Mouse (Mus musculus) midbrain, embryonic 15.5 days (tissue): ENCODE results near the gene Tbce. TPM values are rescaled to one million over a fixed set of nuclear protein-coding genes. Genes with fewer than 3 reads are reported as not detected.

Source experiments
- ATAC-seq: fragments of 200-750 bp; cut with Nextera tagmentation; replicated peaks from 2 replicates; pipeline ENCODE4 v1.8.0; 2017; ENCODE audit warnings: moderate TSS enrichment
- H3K27ac ChIP-seq: fragments of 300-500 bp; sonication (generic); 2 replicates; pipeline ENCODE4 v1.5.1; 2015; ENCODE audit warnings: mild to moderate bottlenecking, inconsistent platforms
- H3K27me3 ChIP-seq: fragments of 300-500 bp; sonication (generic); replicated peaks from 2 replicates; pipeline ENCODE4 v1.6.1; 2015; ENCODE audit warnings: inconsistent platforms
- H3K36me3 ChIP-seq: fragments of 300-500 bp; sonication (generic); replicated peaks from 2 replicates; pipeline ENCODE4 v1.6.1; 2015; ENCODE audit warnings: inconsistent platforms
- H3K4me1 ChIP-seq: fragments of 300-500 bp; sonication (generic); 2 replicates; pipeline ENCODE4 v1.6.1; 2015; ENCODE audit warnings: inconsistent platforms
- H3K4me2 ChIP-seq: fragments of 300-500 bp; sonication (generic); 2 replicates; pipeline ENCODE4 v1.6.1; 2015; ENCODE audit warnings: inconsistent platforms, mild to moderate bottlenecking, moderate library complexity
- H3K4me3 ChIP-seq: fragments of 300-500 bp; sonication (generic); 2 replicates; pipeline ENCODE4 v1.5.1; 2015; ENCODE audit warnings: mild to moderate bottlenecking, inconsistent platforms
- H3K9ac ChIP-seq: fragments of 300-500 bp; sonication (generic); 2 replicates; pipeline ENCODE4 v1.6.1; 2015; ENCODE audit warnings: mild to moderate bottlenecking, inconsistent platforms
- H3K9me3 ChIP-seq: fragments of 300-500 bp; sonication (generic); 2 replicates; pipeline ENCODE4 v1.6.1; 2016; ENCODE audit warnings: inconsistent platforms
- WGBS: fragments of 180-500 bp; shearing (Covaris S2); methylation state at CpG from one replicate; pipeline ENCODE4 v1.1.7; 2015; ENCODE audit warnings: mixed read lengths; 5-methylcytosine and 5-hydroxymethylcytosine counted together
- polyA plus RNA-seq: library from polyadenylated mRNA; unstranded; fragments of >200 nt; fragmentation: Nextera tagmentation; extraction: Ambion mirVana; gene quantifications from 2 replicates; pipeline ENCODE4 v1.2.1, GENCODE M21; 2015

Gene Tbce
- polyA plus RNA-seq, 1 experiment from 2014 or later = 113 TPM

DNA sequence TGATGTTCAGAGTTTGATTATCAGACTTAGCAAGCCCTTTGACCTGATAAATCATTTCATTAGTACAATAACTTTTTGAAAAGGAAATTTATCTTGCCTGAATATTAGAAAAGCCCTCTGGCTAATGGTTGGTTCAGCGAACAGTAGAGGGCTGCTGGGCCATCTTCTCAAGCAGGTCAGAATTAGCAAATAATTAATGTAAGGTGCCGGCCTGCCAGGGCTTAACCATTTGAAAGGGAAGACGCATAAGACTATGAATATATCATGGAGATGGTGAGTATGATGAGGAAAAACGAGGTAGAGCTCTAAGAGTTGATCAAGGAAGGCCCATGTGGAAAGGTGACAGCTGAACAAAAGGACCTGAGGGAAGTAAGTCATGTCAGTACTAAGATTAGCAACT lies 82.8 kb downstream of the Tbce start:
- Histone ChIP-seq H3K27me3 (no peaks in the 10 kb centered on the region), H3K27ac (no peak overlapping the region), H3K9ac (no peak overlapping the region), H3K4me2 (no peak overlapping the region), H3K9me3 (no peaks in the 10 kb centered on the region), H3K4me1 (peaks cover 16% of the 10 kb centered on the region), H3K4me3 (no peak overlapping the region), H3K36me3 (no peaks in the 10 kb centered on the region)
- ATAC-seq = no peak
- WGBS = 87% methylated on average over 4 of the region's 4 CpGs

DNA sequence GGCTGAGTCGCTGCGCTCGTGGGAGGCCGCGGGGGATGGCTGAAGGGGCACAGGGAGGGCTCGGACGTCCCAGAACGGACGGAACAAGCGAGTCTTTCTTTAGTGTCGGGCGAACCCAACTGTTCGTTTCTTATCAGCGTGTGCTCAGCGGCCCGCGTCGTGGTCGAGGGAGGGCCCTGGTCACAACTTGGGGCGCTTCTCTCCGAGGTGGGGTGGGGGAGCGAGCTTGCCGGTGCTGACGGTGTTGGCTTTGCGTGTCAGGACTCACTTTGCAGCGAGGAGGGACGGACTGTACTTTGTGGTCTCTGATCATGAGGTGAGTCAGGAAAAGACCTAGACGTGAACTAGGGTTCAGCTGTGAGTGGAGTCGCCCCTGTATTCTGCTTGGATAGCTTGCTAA lies 84.5 kb downstream of the Tbce start:
- H3K9me3 ChIP-seq = no peaks in the 10 kb centered on the region
- peak overlapping the region; percentile 71 for H3K9ac ChIP-seq
- ATAC-seq = no peak; the same call in 1 of the 2 replicates
- H3K4me1 ChIP-seq = peaks cover 16% of the 10 kb centered on the region
- peak overlapping the region; percentile 78 for H3K27ac ChIP-seq
- peak overlapping the region; percentile 71 for H3K4me3 ChIP-seq
- H3K4me2 ChIP-seq = peak overlapping the region; percentile 73
- under 1% methylated on average over 29 of the region's 29 CpGs for WGBS
- H3K27me3 ChIP-seq = no peaks in the 10 kb centered on the region
- H3K36me3 ChIP-seq = no peaks in the 10 kb centered on the region

DNA sequence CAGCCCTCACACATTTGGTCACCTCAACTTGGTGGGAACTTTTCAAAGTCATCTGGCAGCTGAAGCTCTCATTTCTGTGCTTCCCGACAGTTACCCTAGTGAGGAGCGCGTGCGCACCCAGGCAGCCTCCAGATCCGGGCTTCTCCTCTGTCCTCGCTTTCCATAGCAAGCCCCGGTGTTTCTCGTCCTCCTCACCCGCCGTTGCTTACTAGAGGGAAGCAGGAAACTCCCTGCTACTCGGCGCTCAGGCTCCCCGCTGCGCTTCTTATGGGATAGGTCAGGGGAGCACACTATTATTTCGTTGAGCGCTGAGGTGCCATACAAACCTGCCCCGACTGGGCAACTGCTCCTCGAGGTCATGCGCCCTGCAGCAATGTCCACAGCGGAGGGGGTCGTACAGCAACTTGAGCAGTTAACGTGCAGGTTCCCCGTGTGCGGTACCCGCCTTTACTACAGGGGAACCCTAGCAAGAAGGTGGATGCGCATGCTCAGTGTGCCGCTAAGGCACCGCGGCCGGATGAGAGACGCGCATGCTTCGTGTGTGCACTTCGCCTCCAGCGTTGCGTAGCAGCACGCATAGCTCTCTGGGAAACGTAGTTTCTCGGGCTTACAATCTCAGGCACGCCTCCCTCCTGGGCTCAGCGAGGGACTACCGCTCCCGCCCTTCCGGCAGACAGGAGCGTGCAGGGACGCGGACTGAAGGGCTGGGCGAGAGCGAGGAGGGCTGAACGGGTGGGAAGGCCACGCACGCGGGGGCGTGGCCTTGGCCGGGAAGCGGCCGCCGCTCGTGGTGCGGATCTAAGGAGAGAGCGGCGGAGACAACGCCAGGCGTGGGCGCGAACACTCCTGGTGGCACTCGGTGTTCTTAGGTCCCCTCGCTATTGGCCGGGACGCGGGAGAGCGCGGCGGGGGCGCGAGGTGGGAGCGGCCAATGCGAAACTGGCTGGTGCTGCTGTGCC lies 85.3 kb downstream of the Tbce start, which contains the start of gene B3galnt2:
TSS of gene B3galnt2 (plus strand) at position 596 of the 959 bp plus-strand sequence.
- Histone ChIP-seq H3K4me1 (peaks cover 16% of the 10 kb centered on the region), H3K27me3 (no peaks in the 10 kb centered on the region), H3K4me3 (peak within 1 kb of the TSS; percentile 71), H3K4me2 (peak within 1 kb of the TSS; percentile 73), H3K36me3 (no peaks in the 10 kb centered on the region), H3K9me3 (no peaks in the 10 kb centered on the region), H3K9ac (peak within 1 kb of the TSS; percentile 71), H3K27ac (peak within 1 kb of the TSS; percentile 80)
- ATAC-seq = peak; percentile 99
- WGBS = under 1% methylated on average over 73 of the region's 78 CpGs

Other genes with a start within 250 kb of the Tbce start
- gene B3galnt2, start 85.2 kb downstream of the Tbce start, polyA plus RNA-seq = 20.3 and 23.4 TPM in 2 replicates
- gene Arid4b, start 23.6 kb upstream of the Tbce start, polyA plus RNA-seq = 77.7 and 81.1 TPM in 2 replicates
- 69.7 and 70.9 TPM in 2 replicates for gene Ggps1, start 23.9 kb upstream of the Tbce start, polyA plus RNA-seq